Mouse (Mus musculus) liver, embryonic 13.5 days (tissue): ENCODE results near the gene Caskin1. TPM values are rescaled to one million over a fixed set of nuclear protein-coding genes. Genes with fewer than 3 reads are reported as not detected.

Source experiments
- ATAC-seq: fragments of 200-750 bp; cut with Nextera tagmentation; 2 replicates; pipeline ENCODE4 v1.8.0; 2017; ENCODE audit warnings: low read depth, mild to moderate bottlenecking, moderate number of reproducible peaks, moderate library complexity
- DNase-seq: peaks from one replicate; pipeline ENCODE4 v3.0.0; 2022
- H3K27ac ChIP-seq: fragments of 300-500 bp; sonication (generic); 2 replicates; pipeline ENCODE4 v1.5.1; 2015; ENCODE audit warnings: moderate library complexity, mild to moderate bottlenecking, inconsistent platforms
- H3K27me3 ChIP-seq: fragments of 300-500 bp; sonication (generic); 2 replicates; pipeline ENCODE4 v1.6.1; 2015; ENCODE audit warnings: mild to moderate bottlenecking, inconsistent platforms
- H3K36me3 ChIP-seq: fragments of 300-500 bp; sonication (generic); 2 replicates; pipeline ENCODE4 v1.6.1; 2015; ENCODE audit warnings: mild to moderate bottlenecking, inconsistent platforms
- H3K4me1 ChIP-seq: fragments of 300-500 bp; sonication (generic); replicated peaks from 2 replicates; pipeline ENCODE4 v1.6.1; 2015; ENCODE audit warnings: inconsistent platforms
- H3K4me2 ChIP-seq: fragments of 300-500 bp; sonication (generic); 2 replicates; pipeline ENCODE4 v1.6.1; 2015; ENCODE audit warnings: inconsistent platforms, mild to moderate bottlenecking, moderate library complexity
- H3K4me3 ChIP-seq: fragments of 300-500 bp; sonication (generic); replicated peaks from 2 replicates; pipeline ENCODE4 v1.5.1; 2015; ENCODE audit warnings: mild to moderate bottlenecking, inconsistent platforms
- H3K9ac ChIP-seq: fragments of 300-500 bp; sonication (generic); 2 replicates; pipeline ENCODE4 v1.6.1; 2015; ENCODE audit warnings: mild to moderate bottlenecking, inconsistent platforms
- H3K9me3 ChIP-seq: fragments of 300-500 bp; sonication (generic); replicated peaks from 2 replicates; pipeline ENCODE4 v1.6.1; 2016; ENCODE audit warnings: inconsistent platforms
- WGBS: fragments of 180-500 bp; shearing (Covaris S2); methylation state at CpG from one replicate; pipeline ENCODE4 v1.1.7; 2015; ENCODE audit not compliant: insufficient replicate concordance; 5-methylcytosine and 5-hydroxymethylcytosine counted together
- polyA plus RNA-seq: library from polyadenylated mRNA; unstranded; fragments of >200 nt; fragmentation: Nextera tagmentation; extraction: Ambion mirVana; gene quantifications from 2 replicates; pipeline ENCODE4 v1.2.1, GENCODE M21; 2015

The Caskin1 gene
- polyA plus RNA-seq, 1 experiment from 2014 or later, result 0.20 TPM

- WGBS, result 52% methylated on average over 5 of the region's 5 CpGs
- Histone ChIP-seq H3K4me1 (peaks cover 51% of the 10 kb centered on the region), H3K27me3 (no peaks in the 10 kb centered on the region), H3K9ac (no peak overlapping the region), H3K36me3 (peaks cover 7% of the 10 kb centered on the region), H3K4me2 (no peak overlapping the region), H3K27ac (no peak overlapping the region; the same call in 1 of the 2 replicates), H3K9me3 (no peaks in the 10 kb centered on the region), H3K4me3 (no peak overlapping the region)
- ATAC-seq (no peak), DNase-seq (no peak)
These were observed 46.9 kb downstream of the Caskin1 start for GRCm38 (mm10) chr17:24535300-24535699.

DNA sequence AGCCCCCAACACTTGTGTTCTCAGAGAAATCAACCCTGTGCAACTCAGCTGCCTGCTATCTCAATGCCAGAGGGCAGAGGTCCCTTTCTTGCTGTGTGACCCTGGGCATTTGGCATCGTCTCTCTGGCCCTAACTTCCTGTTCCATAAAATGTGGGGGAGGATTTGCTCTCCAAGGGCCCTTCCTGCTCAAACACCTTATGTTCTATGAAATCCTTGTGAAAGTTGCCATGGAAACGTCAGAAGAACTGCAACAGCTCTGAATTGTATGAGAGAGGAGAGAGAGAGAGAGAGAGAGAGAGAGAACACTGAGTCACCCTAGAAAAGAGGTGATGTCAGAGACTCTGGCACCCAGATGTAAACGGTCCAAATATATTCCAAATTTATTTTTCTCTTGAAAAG is 49.1 kb downstream of the Caskin1 start:
- Histone ChIP-seq H3K9me3 (no peaks in the 10 kb centered on the region), H3K9ac (no peak overlapping the region), H3K27ac (no peak overlapping the region), H3K36me3 (no peaks in the 10 kb centered on the region), H3K4me1 (peaks cover 31% of the 10 kb centered on the region), H3K4me3 (no peak overlapping the region), H3K4me2 (no peak overlapping the region), H3K27me3 (no peaks in the 10 kb centered on the region)
- DNase-seq, result no peak
- ATAC-seq, result no peak
- WGBS, result 39% methylated on average over 3 of the region's 3 CpGs

- Histone ChIP-seq H3K4me1 (peaks cover 17% of the 10 kb centered on the region), H3K4me3 (no peak overlapping the region), H3K27ac (no peak overlapping the region), H3K27me3 (no peaks in the 10 kb centered on the region), H3K36me3 (no peaks in the 10 kb centered on the region), H3K4me2 (no peak overlapping the region), H3K9ac (no peak overlapping the region), H3K9me3 (no peaks in the 10 kb centered on the region)
- DNase-seq (peak; percentile 31), ATAC-seq (no peak)
- 51% methylated on average over 8 of the region's 8 CpGs for WGBS
These were observed 50.5 kb downstream of the Caskin1 start for GRCm38 (mm10) chr17:24538950-24539349.

DNA sequence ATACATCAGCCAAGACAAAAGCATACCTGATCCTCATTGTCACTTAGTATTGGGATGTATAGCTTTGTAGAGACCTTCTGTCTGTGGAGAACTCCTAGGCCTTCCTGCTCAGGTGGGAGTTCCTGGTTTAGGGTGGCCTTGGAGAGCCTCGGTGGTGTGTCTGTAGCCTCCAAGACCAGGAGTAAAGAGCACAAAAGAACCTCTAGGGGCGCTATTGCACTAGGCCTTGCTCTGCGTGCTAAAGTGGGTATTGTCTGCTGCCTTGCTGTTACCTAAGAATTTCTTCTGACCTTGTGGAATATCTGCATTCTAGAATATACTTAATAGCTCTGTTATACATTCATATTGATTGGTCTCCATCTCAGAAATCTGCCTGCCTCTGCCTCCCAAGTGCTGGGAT is 52.0 kb downstream of the Caskin1 start:
- DNase-seq (no peak), ATAC-seq (peak; percentile 72; the same call in 1 of the 2 replicates)
- peaks cover 5% of the 10 kb centered on the region for H3K27me3 ChIP-seq
- no peak overlapping the region for H3K4me3 ChIP-seq
- no peak overlapping the region for H3K27ac ChIP-seq
- peaks cover 5% of the 10 kb centered on the region; the same call in 1 of the 2 replicates for H3K4me1 ChIP-seq
- H3K36me3 ChIP-seq, result no peaks in the 10 kb centered on the region
- 9% methylated on average over 3 of the region's 3 CpGs for WGBS
- no peak overlapping the region for H3K9ac ChIP-seq
- H3K4me2 ChIP-seq, result no peak overlapping the region
- H3K9me3 ChIP-seq, result no peaks in the 10 kb centered on the region

DNA sequence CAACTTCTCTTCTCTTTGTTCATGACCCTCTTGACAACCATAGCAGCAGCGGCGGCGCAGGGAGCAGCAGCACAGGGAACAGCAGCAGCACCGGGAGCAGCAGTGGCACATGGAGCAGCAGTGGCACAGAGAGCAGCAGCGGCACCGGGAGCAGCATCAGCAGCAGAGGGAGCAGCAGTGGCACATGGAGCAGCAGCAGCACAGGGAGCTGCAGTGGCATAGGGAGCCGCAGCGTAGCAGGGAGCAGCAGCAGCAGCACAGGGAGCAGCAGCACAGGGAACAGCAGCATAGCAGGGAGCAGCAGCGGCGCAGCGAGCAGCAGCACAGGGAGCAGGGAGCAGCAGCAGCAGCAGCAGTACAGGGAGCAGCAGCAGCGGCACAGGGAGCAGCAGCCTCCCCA is 56.2 kb downstream of the Caskin1 start:
- no peaks in the 10 kb centered on the region for H3K36me3 ChIP-seq
- no peak overlapping the region for H3K9ac ChIP-seq
- ATAC-seq (no peak), DNase-seq (no peak)
- no peaks in the 10 kb centered on the region for H3K9me3 ChIP-seq
- H3K27me3 ChIP-seq, result peaks cover 5% of the 10 kb centered on the region
- no peak overlapping the region for H3K27ac ChIP-seq
- no peak overlapping the region for H3K4me2 ChIP-seq
- H3K4me1 ChIP-seq, result peaks cover 21% of the 10 kb centered on the region
- H3K4me3 ChIP-seq, result no peak overlapping the region
- WGBS, result 27% methylated on average over 12 of the region's 12 CpGs

DNA sequence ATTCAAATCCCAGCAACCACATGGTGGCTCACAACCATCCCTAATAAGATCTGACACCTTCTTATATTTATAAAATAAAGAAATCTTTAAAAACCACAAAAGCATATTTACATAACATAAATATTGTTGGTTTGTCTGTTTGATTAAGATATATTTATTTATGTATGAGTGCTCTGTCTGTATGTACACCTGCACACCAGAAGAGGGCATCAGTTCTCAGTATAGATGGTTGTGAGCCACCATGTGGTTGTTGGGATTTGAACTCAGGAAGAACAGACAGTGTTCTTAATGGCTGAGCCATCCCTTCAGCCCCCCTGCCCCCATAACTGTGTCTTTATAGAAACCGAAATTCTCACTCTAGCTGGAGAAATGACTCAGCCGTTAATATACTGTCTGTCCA is 56.8 kb downstream of the Caskin1 start:
- H3K27ac ChIP-seq, result no peak overlapping the region
- no peaks in the 10 kb centered on the region for H3K9me3 ChIP-seq
- no peak for ATAC-seq
- peaks cover 5% of the 10 kb centered on the region for H3K27me3 ChIP-seq
- no peak for DNase-seq
- H3K4me2 ChIP-seq, result no peak overlapping the region
- H3K9ac ChIP-seq, result no peak overlapping the region
- no peaks in the 10 kb centered on the region for H3K36me3 ChIP-seq
- H3K4me3 ChIP-seq, result no peak overlapping the region
- 72% methylated on average over 2 of the region's 2 CpGs for WGBS
- peaks cover 21% of the 10 kb centered on the region for H3K4me1 ChIP-seq

- Histone ChIP-seq H3K9me3 (no peaks in the 10 kb centered on the region), H3K27me3 (peaks cover 5% of the 10 kb centered on the region), H3K27ac (no peak overlapping the region), H3K36me3 (no peaks in the 10 kb centered on the region), H3K4me1 (peaks cover 31% of the 10 kb centered on the region), H3K9ac (no peak overlapping the region), H3K4me3 (no peak overlapping the region), H3K4me2 (no peak overlapping the region)
- ATAC-seq (no peak), DNase-seq (no peak)
- 69% methylated on average over 3 of the region's 3 CpGs for WGBS
These were observed 57.8 kb downstream of the Caskin1 start for GRCm38 (mm10) chr17:24546234-24546633.

DNA sequence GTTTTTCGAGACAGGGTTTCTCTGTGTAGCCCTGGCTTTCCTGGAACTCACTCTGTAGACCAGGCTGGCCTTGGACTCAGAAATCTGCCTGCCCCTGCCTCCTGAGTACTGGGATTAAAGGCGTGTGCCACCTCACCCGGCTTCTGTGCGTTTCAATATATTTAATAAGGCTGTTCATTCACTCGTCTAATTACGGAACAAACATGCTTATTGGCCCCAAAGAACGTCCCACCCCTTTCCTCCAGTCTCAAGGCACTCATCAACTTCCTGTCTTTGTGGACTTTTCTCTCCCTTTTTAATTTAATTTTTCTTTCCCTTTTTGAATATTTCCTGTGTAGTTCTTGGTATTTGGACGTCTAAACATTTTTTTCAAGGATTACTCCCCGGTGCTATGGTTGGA is 60.0 kb downstream of the Caskin1 start:
- H3K4me2 ChIP-seq, result peak overlapping the region; percentile 100
- no peaks in the 10 kb centered on the region for H3K9me3 ChIP-seq
- H3K4me1 ChIP-seq, result peaks cover 41% of the 10 kb centered on the region
- H3K9ac ChIP-seq, result peak overlapping the region; percentile 78
- peaks cover 5% of the 10 kb centered on the region for H3K27me3 ChIP-seq
- H3K4me3 ChIP-seq, result peak overlapping the region; percentile 89
- DNase-seq (no peak), ATAC-seq (no peak)
- H3K27ac ChIP-seq, result peak overlapping the region; percentile 94
- H3K36me3 ChIP-seq, result no peaks in the 10 kb centered on the region
- 20% methylated on average over 9 of the region's 9 CpGs for WGBS

DNA sequence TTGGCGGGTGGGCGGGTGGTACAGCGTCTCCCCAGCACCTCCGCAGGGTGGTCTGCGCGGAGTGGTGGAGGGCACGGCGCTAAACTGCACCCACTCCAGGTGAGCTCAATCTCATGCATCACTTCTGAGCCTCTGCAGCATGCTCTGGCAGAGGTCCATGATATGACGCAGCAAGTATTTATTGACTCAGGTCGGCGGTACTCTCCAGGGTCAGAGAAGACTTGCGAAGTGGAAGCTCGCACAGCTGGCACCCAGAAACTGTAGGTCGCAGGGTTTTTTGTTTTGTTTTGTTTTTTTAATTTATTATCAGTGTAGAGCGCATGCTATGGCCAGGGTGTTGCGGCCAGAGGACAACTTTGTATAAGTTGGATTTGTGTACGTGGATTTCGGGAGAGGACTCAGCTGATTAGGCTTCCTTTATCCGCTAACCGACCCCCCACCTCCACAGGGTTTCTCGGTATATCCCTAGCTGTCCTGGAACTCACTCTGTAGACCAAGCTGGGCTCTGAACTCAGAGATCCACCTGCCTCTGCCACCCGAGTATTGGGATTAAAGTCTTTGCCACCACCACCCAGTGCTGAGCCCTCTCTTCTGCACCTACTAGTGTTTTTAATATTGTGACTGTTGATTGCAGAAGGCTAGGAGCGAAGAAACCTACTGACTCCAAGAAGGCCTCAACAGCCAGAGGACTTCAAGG is 60.7 kb downstream of the Caskin1 start:
- Histone ChIP-seq H3K27me3 (peaks cover 5% of the 10 kb centered on the region), H3K9ac (peak overlapping the region; percentile 78), H3K4me1 (peaks cover 41% of the 10 kb centered on the region), H3K4me3 (peak overlapping the region; percentile 89), H3K27ac (peak overlapping the region; percentile 94), H3K9me3 (no peaks in the 10 kb centered on the region), H3K36me3 (no peaks in the 10 kb centered on the region), H3K4me2 (peak overlapping the region; percentile 100)
- peak; percentile 37 for ATAC-seq
- 2% methylated on average over 23 of the region's 23 CpGs for WGBS
- DNase-seq, result peak; percentile 43

DNA sequence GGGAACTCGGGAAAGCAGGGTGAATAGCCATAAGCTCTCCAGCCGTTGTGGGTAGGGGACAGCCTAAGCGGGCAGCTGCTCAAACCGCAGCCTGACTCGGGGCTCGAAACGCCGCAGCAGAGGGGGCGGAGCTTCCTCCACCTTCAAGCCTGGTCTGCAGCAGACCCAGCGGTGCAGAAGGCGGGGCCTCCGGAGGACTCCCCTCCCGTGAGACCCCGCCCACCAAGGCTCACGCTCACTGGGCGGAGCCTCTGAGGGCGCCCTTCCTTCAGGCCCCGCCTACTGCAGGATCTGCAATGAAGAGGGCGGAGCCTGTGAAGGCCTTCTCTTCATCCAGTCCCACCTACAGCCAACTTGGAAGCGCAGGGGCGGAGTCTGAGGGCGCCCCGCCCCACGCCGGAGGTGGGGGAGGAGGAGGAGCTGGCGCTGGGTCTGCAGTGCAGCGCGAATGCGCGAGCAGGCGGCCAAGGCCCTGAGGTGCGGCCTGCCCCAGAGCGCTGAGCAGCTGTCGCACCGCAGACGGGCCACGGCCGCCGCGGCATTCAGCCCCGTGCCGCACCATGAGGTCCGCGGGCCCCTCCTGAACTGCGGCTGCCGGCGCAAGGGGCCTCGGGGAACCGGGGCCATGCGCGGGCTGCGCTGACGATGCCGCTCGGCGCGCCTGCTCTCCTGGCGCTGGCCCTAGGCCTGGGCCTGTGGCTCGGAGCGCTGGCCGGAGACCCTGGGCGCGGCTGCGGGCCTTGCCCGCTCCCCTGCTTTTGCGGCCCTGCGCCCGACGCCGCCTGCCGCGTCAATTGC is 61.4 kb downstream of the Caskin1 start, which contains the start of gene Pkd1:
Gene Pkd1, plus strand, starts transcription at position 217 of the 798 bp plus-strand sequence.
- H3K27me3 ChIP-seq, result peaks cover 2% of the 10 kb centered on the region; the same call in 1 of the 2 replicates
- H3K4me1 ChIP-seq, result peaks cover 41% of the 10 kb centered on the region
- ATAC-seq, result peak; percentile 89
- no peaks in the 10 kb centered on the region for H3K36me3 ChIP-seq
- no peaks in the 10 kb centered on the region for H3K9me3 ChIP-seq
- peak within 1 kb of the TSS; percentile 94 for H3K27ac ChIP-seq
- peak within 1 kb of the TSS; percentile 100 for H3K4me2 ChIP-seq
- peak within 1 kb of the TSS; percentile 89 for H3K4me3 ChIP-seq
- WGBS, result under 1% methylated on average over 71 of the region's 72 CpGs
- DNase-seq, result peak; percentile 100
- H3K9ac ChIP-seq, result peak within 1 kb of the TSS; percentile 92

- Histone ChIP-seq H3K4me3 (peak overlapping the region; percentile 89), H3K36me3 (no peaks in the 10 kb centered on the region), H3K27ac (peak overlapping the region; percentile 94), H3K4me2 (peak overlapping the region; percentile 100), H3K27me3 (no peaks in the 10 kb centered on the region), H3K9ac (peak overlapping the region; percentile 92), H3K9me3 (no peaks in the 10 kb centered on the region), H3K4me1 (peaks cover 41% of the 10 kb centered on the region)
- DNase-seq, result peak; percentile 75
- WGBS, result 3% methylated on average over 44 of the region's 44 CpGs
- peak; percentile 71 for ATAC-seq
These were observed 62.1 kb downstream of the Caskin1 start for GRCm38 (mm10) chr17:24550416-24551049.
